Mouse (Mus musculus) lung, adult 2 months (tissue): ENCODE measurements around the gene Lsm4.

ENCODE experiments used
- CTCF ChIP-seq: fragments of 200-500 bp; IDR thresholded peaks from 2 replicates; pipeline ENCODE4 v1.5.1; 2011; ENCODE audit warnings: mild to moderate bottlenecking, low read length, control low read depth; ENCODE audit not compliant: insufficient read depth
- POLR2A ChIP-seq: fragments of 200-500 bp; IDR thresholded peaks from 2 replicates; pipeline ENCODE4 v1.6.1; 2011; ENCODE audit warnings: low read depth, mild to moderate bottlenecking, control low read depth, low read length, borderline replicate concordance; ENCODE audit errors: extremely low read depth

- TF ChIP-seq POLR2A (no peak), CTCF (no peak)
These were observed 11.2 kb downstream of the Lsm4 start for GRCm38 (mm10) chr8:70684291-70684690.
